Mouse (Mus musculus) megakaryocyte-erythroid progenitor cell, adult 5-6 weeks (primary cell): ENCODE measurements at regions not wholly inside any gene's neighbourhood (a gene's known extent, or its start where the extent isn't known, plus 50 kb on each side); places are given as distances from the start of the nearest gene placed in this dataset.

ENCODE experiments used
- ATAC-seq: replicated peaks from 2 replicates; pipeline ENCODE4 v1.8.0; 2016; ENCODE audit warnings: mild to moderate bottlenecking, inconsistent platforms; ENCODE audit not compliant: severe bottlenecking, poor library complexity, low FRiP score, low TSS enrichment

DNA sequence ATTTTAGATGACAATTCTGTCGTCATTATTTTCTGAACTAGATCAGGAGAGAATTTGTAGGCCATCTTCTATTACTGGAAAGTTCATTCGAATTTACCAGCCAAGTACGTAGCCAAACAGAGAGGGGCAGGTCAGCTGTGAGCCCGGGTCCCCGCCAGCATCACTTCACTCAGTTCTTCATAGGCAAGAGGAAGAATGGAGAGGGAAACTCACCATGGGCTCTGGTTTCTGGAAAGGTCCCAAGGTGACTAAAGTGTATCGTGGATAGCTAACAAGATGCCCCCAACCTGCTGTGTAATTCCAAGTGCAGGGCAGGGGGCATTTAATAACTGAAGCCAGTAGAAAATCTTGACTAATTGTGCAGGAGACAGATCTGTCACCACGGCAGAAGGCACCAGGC, 60.2 kb upstream of the Rybp start:
- ATAC-seq: no peak

DNA sequence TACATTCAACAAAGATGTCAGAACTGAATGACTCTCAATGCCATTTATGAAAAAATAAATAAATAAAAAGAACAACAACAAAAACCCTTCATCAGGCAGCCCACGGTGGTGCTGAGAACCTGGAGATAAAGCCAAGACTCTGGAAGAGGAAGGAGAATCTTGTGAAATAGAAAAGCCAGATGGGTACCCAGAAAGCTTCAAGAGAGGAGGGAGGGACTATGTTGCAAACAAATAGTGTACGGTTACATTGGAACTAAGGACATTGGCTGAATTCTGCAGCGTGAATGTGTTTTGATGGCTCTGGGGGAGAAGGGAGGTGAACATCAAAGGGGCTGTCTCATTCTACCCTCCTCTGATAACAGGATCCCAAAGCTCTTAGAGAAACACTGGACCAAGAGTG, 57.8 kb upstream of the Rybp start:
- no peak for ATAC-seq

DNA sequence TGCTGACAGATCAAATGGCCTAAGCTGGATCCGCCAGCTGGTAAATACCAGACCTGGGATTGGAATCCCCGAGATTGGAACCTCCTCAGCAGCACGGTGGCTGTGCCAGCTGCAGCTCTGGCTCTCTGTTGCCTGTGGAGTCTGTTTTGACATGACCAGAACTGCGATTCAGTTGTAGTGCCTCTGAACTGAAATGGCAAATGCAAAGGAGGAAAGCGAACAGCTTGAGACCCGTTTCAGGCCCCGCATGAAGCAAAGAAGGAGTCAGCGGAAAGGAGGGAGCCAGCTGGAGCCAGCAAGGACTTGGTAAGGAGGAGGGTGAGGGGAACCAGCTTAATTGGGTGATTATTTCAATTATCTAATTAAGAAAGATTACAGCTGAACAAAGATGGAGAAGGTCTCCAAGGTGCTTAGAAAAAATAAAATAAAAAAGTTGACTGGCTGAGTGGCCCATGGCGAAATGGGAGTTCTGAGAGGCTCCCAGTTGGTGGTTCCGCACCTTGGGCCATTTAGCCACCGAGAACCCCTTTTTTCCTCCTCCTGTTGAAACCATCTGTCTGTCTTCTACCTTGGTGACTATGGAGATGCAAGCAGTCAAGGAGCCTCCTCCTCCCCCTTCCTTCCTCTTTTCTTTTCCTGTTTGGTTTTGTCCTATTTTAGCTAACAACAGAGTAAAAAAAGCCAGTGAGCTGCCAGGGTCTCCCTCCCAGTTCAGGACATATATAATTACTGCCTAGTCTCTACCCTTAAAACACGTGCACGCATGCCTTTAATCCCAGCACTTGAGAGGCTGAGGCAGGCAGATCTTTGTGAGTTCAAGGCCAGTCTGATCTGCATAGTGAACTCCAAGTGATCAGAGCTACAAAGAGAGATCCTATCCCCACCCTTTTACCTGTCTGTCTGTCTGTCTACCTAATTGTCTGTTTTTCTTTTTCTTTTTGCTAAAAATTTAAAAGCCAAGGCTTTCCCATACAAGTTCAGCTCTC, 54.3 kb upstream of the Rybp start:
- ATAC-seq: no peak

DNA sequence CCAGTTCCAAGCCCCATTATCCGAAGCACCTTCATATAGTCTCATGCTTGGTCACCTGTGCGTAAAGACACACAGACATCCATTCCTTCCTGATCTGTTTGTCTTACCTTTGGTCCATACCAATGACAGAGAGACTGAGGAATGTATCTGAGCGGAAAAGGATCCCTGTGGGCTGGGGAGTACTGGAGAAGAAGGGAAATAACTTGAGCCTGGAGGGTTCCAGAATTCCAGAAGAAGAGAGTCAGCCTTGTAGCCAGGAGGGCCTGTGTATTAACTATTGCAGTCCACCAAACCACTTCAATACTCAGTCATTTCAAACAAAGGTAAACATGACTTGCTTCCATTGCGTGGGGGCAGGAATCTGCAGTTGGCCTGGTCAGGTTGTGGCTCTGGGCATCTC, 51.0 kb upstream of the Rybp start:
- ATAC-seq: no peak
